8 mouse cellular contexts compared by ENCODE assay signal in the genomic region with DNA sequence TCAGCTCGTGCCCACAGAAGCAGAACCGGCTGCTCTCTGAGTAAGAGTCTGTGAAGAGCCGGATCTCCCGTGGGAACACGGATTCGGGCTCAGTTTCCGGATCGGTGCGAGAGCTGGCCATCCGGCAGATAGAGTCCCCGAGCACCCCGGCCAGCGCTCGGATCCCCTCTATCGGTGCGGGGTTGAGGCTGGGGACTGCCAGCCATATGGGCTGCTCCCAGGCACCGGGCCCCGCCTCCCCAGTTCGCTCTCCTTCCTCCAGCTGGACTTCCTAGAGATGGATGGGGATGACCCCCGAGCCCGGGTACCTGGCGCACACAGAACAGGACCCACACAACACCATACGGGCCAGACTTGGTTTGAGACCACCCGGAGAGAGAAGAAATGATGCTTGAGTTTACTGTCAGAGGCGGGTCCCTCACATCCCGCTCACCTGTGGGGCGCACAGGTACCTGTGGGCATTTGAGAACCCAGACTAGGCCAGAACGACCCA. TPM values are rescaled to one million over a fixed set of nuclear protein-coding genes. Genes with fewer than 3 reads are reported as not detected.
DNase-seq lines count a peak whose midpoint lies in the region; ATAC-seq and TF ChIP-seq lines count a peak whose summit lies in the region.

A gene (plus strand): TSS at position 141 of the 493 bp plus-strand sequence.
A gene (minus strand): TSS at position 240 of the 493 bp plus-strand sequence.

- TF ChIP-seq CTCF in left cerebral cortex, adult 2 months (IDR thresholded peaks at IDR 0.05) = no peak
- no peak for TF ChIP-seq CTCF in G1E (IDR thresholded peaks at IDR 0.05; ENCODE audit: low read depth, low read length)

- H3K9ac ChIP-seq in embryonic facial prominence, embryonic 12.5 days = peak within 1 kb of the TSS; percentile 68

- H3K36me3 ChIP-seq in G1E (replicated peaks) = peaks cover 34% of the 10 kb centered on the region
- peaks cover 10% of the 10 kb centered on the region for H3K36me3 ChIP-seq in embryonic facial prominence, embryonic 12.5 days

- intact Hi-C loops in left cerebral cortex, adult 2 months (cut with DNase I) = no loop called here

- H3K27ac ChIP-seq in left cerebral cortex, adult 2 months = peak within 1 kb of the TSS; percentile 76
- peak within 1 kb of the TSS; percentile 80; the same call in 1 of the 2 replicates for H3K27ac ChIP-seq in embryonic facial prominence, embryonic 12.5 days

- peak in 1 of 2 experiments; percentile 49 for DNase-seq in left cerebral cortex, adult 2 months (ENCODE audit: extremely low spot score in 1 of 2, low spot score in 2 of 2)
- DNase-seq in left cerebral cortex, adult 9 months (ENCODE audit: low spot score in 2 of 2) = no peak
- DNase-seq in G1E (ENCODE audit: low spot score) (peak; percentile 61), liver (peak; percentile 34), adipocyte (ENCODE audit: low spot score) (no peak)

- no peaks in the 10 kb centered on the region for H3K9me3 ChIP-seq in G1E (replicated peaks)
- H3K9me3 ChIP-seq in embryonic facial prominence, embryonic 12.5 days = no peaks in the 10 kb centered on the region

- peak within 1 kb of the TSS; percentile 97 for H3K4me2 ChIP-seq in embryonic facial prominence, embryonic 12.5 days (replicated peaks)

- H3K27me3 ChIP-seq in G1E (ENCODE audit: insufficient read depth, low read length) = peaks cover 27% of the 10 kb centered on the region
- H3K27me3 ChIP-seq in embryonic facial prominence, embryonic 12.5 days = peaks cover 10% of the 10 kb centered on the region; the same call in 1 of the 2 replicates

- peak; percentile 24; the same call in 1 of the 2 replicates for ATAC-seq in G1E (ENCODE audit: extremely low read depth, insufficient number of reproducible peaks, low FRiP score, poor library complexity, severe bottlenecking)
- ATAC-seq in embryonic facial prominence, embryonic 12.5 days (ENCODE audit: insufficient number of reproducible peaks, insufficient read depth, low FRiP score, low TSS enrichment) = peak; percentile 61
- peak; percentile 22 to 26; a peak in 1 of 4 replicates for ATAC-seq in hematopoietic stem cell, adult 5-6 weeks (replicated peaks in 1 of 2; ENCODE audit: insufficient read depth in 1 of 2, low FRiP score in 2 of 2, low TSS enrichment in 1 of 2, low read depth in 1 of 2, poor library complexity in 2 of 2, severe bottlenecking in 2 of 2)
- ATAC-seq in monocyte, adult 5-6 weeks (replicated peaks; ENCODE audit: insufficient number of reproducible peaks, low FRiP score, low TSS enrichment, poor library complexity, severe bottlenecking) = peak; percentile 2; the same call in 1 of the 2 replicates

- WGBS in embryonic facial prominence, embryonic 12.5 days = under 1% methylated on average over 28 of the region's 28 CpGs

- peak within 1 kb of the TSS; percentile 88 for H3K4me3 ChIP-seq in left cerebral cortex, adult 2 months
- peak within 1 kb of the TSS; percentile 94 for H3K4me3 ChIP-seq in G1E (ENCODE audit: low read depth, low read length)
- peak within 1 kb of the TSS; percentile 83 for H3K4me3 ChIP-seq in embryonic facial prominence, embryonic 12.5 days

- H3K4me1 ChIP-seq in G1E (ENCODE audit: insufficient read depth, low read depth, low read length) = peaks cover 33% of the 10 kb centered on the region
- H3K4me1 ChIP-seq in embryonic facial prominence, embryonic 12.5 days = peaks cover 9% of the 10 kb centered on the region; the same call in 1 of the 2 replicates

RNA-seq across cellular contexts. Expression of the first gene that starts in this region (rescaled TPM):
- 10 to 100 TPM; 10.1 to 12.3 TPM for total RNA-seq in left cerebral cortex, adult 2 months (2021)
- 36.0 and 49.6 TPM in 2 replicates for total RNA-seq in G1E (2014; fragmentation: Nextera tagmentation)
- 11.2 and 11.3 TPM in 2 replicates for total RNA-seq in G1E (2017)
- 21.9 and 33.4 TPM in 2 replicates for polyA plus RNA-seq in G1E (2012)
- polyA plus RNA-seq in embryonic facial prominence, embryonic 12.5 days (2016; fragmentation: Nextera tagmentation; extraction: Ambion mirVana) = 51.6 and 53.1 TPM in 2 replicates
- 16.5 and 19.4 TPM in 2 replicates for total RNA-seq in hematopoietic stem cell, adult 5-6 weeks (2017)
- total RNA-seq in monocyte, adult 5-6 weeks (2017) = 1.3 to 5.1 TPM (median 1.6 TPM) in 3 replicates

RNA-seq across cellular contexts. Expression of the second gene that starts in this region (rescaled TPM):
- total RNA-seq in left cerebral cortex, adult 2 months (2021) = under 1 TPM in 1 of 2 experiments, not detected in 1; 0.21 TPM
- total RNA-seq in G1E (2014; fragmentation: Nextera tagmentation) (0.68 and 0.97 TPM in 2 replicates), G1E (2017) (0.11 and 0.17 TPM in 2 replicates)
- 0.09 and 0.17 TPM in 2 replicates for polyA plus RNA-seq in G1E (2012)
- 0.45 and 0.61 TPM in 2 replicates for polyA plus RNA-seq in embryonic facial prominence, embryonic 12.5 days (2016; fragmentation: Nextera tagmentation; extraction: Ambion mirVana)
- total RNA-seq in hematopoietic stem cell, adult 5-6 weeks (2017) = not detected in 2 replicates
- total RNA-seq in monocyte, adult 5-6 weeks (2017) = 0.39 TPM in 1 of 3 replicates, not detected in the others

Comparison
In these comparisons a context has a peak if more than half of its experiments do, and no peak if none do; other contexts are left out.
1. DNase-seq: peak in G1E (single experiment) and liver (single experiment); none in left cerebral cortex, adult 9 months (0 of 2) and adipocyte (single experiment).
2. ATAC-seq: peak in every context shown above with its lines; median percentile 61 in embryonic facial prominence, embryonic 12.5 days; 24 in G1E; 24 in hematopoietic stem cell, adult 5-6 weeks; 2 in monocyte, adult 5-6 weeks.
3. Peak in every context shown above with its lines, with median percentiles within 50 percentile points of each other: H3K4me3 ChIP-seq.